Mouse (Mus musculus) cerebellum, postnatal 14 days (tissue): ENCODE measurements at regions not wholly inside any gene's neighbourhood (a gene's known extent, or its start where the extent isn't known, plus 50 kb on each side); places are given as distances from the start of the nearest gene placed in this dataset.
A peak's percentile ranks its signal among the peaks of the same experiment; 100 is the strongest.

Experiments
- DNase-seq, 2 experiments: peaks; one replicate each; pipeline ENCODE4 v3.0.0; 2021; ENCODE audit warnings: mixed read lengths in 2 of 2

DNA sequence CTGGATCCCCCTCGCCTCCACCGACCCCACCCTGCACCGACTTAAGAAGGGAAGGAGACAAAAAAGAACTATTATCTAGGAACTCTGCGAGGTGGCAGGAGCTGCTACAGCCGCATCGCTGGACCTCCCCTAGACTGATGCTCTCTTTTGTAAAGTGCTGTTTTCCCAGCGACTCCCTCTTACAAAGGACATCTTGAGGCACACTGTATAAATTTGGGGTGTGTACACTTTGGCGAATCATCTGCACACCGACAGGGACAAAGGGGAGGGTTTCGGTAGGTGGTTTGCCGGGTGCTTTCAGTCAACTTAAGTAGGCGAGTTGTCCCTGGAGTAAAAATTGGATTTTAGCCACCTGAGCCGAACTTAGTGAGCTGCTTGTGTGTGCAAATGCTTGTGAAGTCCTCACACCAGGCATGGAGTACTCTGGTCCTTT is 112.4 kb upstream of the Ubash3b start:
- no peak for DNase-seq

- DNase-seq, result peak in 1 of 2 experiments; percentile 19
These were observed 111.8 kb upstream of the Ubash3b start for GRCm38 (mm10) chr9:41273171-41273781.

DNA sequence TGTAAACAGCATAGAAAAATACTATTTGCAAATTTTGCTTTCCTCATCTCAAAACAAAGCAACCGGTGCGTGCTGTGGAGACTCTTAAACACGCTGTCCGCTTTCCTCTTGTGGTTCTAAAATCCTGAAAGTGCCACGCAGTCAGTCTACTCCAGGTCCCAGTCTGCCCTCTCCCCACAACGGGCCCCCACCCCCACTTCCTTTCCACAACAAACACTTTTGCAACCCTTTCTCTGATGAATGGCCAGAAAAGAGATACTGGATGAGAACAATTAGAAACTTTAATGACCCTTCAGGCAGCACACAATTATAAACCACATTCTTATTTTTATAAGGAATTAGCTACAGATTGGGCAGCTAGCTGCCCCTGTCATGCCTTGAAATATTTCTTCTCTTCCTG is 111.1 kb upstream of the Ubash3b start:
- DNase-seq, result no peak

GRCm38 (mm10) chr9:41268112-41268511 is 106.6 kb upstream of the Ubash3b start:
- peak; percentile 27 to 45 for DNase-seq

GRCm38 (mm10) chr9:41264485-41264884 is 103.0 kb upstream of the Ubash3b start:
- peak; percentile 75 to 79 for DNase-seq

DNA sequence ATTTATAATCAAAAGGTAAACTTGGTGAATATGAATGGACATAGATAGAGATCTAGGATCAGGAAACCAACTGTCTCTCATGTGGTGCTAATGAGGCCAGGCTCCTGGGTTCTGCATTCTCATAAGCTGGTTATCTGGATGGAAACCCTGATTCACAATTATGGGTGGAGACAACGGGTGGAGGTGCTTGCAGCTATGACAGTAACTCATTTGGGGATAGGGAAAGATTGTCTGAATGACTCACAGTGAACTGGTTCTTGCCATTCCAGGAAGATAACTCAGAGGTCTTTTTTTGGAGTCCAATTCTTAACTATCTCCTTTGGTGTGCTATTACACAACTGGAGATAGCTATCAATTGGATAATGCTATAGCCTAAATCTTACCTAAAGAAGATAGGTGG is 95.7 kb upstream of the Ubash3b start:
- no peak for DNase-seq

GRCm38 (mm10) chr9:41242372-41242771 is 80.9 kb upstream of the Ubash3b start:
- no peak for DNase-seq

- no peak for DNase-seq
These were observed 77.6 kb upstream of the Ubash3b start for GRCm38 (mm10) chr9:41239097-41239451.

DNA sequence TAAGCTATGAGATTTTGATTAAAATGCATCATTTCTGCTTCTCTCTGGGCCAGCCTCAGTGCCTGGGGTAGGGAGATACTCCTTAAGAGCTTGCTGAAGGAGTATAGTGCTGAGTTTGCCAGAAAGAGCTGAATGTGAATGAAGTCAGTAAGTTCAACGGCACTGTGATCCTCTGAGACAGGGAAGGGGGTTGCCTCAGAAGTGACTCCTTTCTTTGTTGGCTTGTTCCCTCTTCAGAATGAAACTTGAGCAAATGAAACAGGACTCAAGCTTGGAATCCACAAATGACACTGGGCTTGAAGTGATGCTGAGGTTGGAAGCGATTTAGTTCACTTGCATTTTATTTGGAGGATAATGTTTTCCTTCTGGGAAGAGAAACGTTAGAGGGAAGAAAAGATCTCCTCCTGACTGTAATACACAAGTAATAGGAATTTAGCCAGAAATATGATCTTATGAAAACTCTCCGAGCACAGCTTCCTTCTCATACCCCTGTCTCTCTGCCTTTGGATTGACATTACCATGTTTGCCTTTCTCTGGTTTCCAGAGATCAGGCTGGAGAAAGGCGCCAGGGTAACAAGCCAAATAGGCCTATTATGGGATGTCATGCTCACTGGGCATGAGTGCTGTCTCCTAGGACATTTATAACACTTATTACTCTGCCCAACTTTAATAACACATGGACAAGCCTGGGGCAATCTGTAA is 77.0 kb upstream of the Ubash3b start:
- DNase-seq, result peak in 1 of 2 experiments; percentile 9

GRCm38 (mm10) chr9:41237265-41237664 is 75.8 kb upstream of the Ubash3b start:
- no peak for DNase-seq

GRCm38 (mm10) chr9:41229225-41229582 is 67.7 kb upstream of the Ubash3b start:
- no peak for DNase-seq

- DNase-seq, result peak; percentile 92 to 93
These were observed 67.1 kb upstream of the Ubash3b start for GRCm38 (mm10) chr9:41228425-41229224.

DNA sequence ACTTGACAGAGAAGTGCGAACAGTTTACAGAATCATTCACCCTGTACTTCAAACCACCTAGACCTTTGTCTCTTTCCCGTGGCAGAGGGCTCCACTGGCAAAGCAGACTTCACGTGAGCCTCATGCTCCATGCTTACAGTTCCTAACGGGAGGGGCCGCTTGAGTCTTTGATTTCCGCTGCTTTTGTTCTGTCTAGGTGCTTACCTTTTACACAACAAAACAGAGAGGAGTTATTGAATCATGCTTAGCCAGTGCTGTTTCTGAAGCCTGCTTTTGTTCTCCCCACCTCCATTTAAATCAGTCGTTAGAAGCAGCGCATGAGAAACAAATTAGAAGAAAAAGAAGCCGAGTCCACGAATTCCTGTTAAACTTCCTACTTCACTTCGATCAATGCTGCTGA is 61.9 kb upstream of the Ubash3b start:
- no peak for DNase-seq

- DNase-seq, result no peak
These were observed 61.0 kb upstream of the Ubash3b start for GRCm38 (mm10) chr9:41222346-41223015.

DNA sequence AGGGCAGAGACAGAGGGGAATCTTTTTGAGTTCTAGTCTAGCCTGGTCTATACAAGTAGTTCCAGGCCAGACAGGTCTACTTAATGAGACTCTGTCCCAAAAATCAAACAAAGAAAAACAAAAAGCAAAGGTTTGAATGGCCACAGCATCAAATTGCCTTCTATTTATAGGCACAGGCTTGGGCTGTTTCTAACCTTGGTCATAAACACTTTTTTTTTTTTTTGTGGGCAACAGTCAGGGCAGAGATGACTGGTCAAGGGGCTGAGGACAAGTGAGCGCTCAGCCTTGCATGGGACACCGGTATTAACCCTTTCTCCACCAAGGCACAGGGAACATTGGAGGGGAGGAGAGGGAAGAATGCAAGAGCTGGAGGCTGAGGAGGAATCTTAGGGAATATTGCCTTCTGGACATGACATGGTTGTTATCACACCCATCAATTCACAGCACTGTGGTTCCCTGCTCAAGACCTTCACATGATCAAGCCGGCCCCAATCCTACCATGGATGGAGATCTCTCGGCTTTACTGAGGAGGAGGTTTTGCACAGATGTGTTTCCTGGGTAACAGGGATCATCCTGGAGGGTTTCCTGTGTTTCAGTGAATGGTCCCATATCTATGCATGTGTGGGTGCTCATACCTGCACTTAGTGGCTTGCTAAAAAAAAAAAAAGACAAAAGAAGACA is 59.8 kb upstream of the Ubash3b start:
- no peak for DNase-seq

DNA sequence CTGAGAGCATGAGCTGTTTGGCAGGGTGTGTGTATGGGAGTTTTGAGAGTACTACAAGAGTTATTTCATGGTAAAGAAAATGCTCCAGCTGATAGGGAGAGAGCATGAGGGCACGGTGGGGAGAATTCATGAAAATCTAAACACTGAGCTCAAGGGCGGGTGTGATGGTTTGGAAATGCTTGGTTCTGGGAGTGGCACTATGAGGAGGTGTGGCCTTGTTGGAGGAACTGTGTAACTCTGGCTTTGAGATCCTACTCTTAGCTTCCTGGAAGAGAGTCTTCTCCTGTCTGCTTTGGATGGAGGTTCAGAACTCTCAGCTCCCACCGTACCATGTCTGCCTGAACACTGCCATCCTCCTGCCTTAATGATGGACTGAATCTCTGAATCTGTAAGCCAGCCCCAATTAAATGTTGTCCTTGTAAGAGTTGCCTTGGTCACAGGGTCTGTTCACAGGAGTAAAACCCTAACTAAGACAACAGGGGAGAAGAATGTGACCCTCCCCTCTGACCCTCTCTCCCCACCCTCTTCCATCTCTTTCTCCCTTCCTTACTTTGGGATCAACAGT is 58.7 kb upstream of the Ubash3b start:
- no peak for DNase-seq

- DNase-seq, result no peak
These were observed 57.2 kb upstream of the Ubash3b start for GRCm38 (mm10) chr9:41218702-41219101.

DNA sequence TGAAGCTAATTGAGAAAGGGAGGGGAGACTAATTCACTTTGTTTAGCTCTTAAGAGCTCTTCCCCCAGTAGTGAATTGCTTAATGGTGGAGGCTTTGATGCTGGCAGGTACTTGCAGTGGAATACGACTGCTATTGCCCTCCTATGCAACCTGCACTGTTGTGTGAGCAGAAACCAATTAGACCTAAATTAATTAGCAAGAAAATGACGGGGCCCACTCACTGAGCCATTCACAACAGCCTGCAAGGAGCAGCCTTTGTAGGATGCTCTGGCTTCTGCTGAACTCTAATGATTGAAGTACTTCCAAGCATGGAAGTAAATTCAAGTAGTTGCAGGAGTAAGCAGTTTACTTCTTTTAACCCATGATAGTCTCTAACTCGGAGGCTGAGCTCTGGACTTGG is 54.8 kb upstream of the Ubash3b start:
- DNase-seq, result no peak

GRCm38 (mm10) chr9:41215026-41215425 is 53.5 kb upstream of the Ubash3b start:
- no peak for DNase-seq

GRCm38 (mm10) chr9:41212943-41213529 is 51.5 kb upstream of the Ubash3b start:
- no peak for DNase-seq

- no peak for DNase-seq
These were observed 50.9 kb upstream of the Ubash3b start for GRCm38 (mm10) chr9:41212303-41212901.

DNA sequence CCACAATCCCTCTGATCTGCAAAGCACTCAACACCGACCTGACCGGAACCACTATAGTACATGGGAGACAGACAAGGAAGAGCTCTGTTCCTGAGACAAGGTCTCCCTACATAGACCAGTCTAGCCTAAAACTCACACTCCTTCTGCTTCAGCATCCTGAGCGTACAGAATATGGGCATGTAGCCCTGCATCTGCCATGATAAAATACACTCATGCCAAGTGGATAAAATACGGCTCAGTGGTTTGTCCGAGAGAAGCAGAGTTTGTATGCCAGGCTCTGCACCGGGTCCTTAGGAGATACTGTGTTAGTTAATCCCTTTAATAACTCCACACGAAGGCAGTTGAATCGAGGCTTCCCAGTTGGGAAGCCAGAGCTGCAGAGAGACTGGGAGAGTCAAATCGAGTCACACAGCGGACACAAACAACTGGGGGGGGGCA is 50.4 kb upstream of the Ubash3b start:
- DNase-seq, result no peak
